Mouse (Mus musculus): ENCODE results near the gene Gnpnat1. TPM values are rescaled to one million over a fixed set of nuclear protein-coding genes. Genes with fewer than 3 reads are reported as not detected.
A peak's percentile ranks its signal among the peaks of the same experiment; 100 is the strongest.
"Not testable (repeated sequence)": the region's sequence is repeated elsewhere in the genome, so short reads cannot be mapped to it uniquely, and the experiment has no call there.

Gnpnat1 gene
- 25.2 and 30.2 TPM in 2 replicates for polyA plus RNA-seq (2015; fragmentation: Nextera tagmentation; extraction: Ambion mirVana)

DNA sequence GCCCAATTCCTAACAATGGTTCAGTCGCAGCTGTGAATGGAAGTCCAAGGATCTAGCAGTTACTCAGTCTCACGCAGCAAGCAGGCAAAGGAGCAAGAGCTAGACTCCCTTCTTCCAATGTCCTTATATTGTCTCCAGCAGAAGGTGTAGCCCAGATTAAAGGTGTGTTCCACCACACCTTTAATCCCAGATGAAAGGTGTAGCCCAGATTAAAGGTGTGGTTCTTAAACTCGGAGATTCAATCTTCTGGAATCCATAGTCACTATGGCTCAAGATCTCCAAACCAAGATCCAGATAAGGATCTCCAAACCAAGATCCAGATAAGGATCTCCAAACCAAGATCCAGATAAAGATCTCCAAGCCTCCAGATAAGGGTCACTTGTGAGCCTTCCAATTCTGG, at the start of gene Gnpnat1:
Gnpnat1 (minus strand) TSS at position 101 of the 400 bp plus-strand sequence.
- not testable (repeated sequence) for ATAC-seq (ENCODE audit: insufficient read depth); H3K4me3 ChIP-seq (replicated peaks); H3K27me3 ChIP-seq; H3K36me3 ChIP-seq (replicated peaks); H3K4me1 ChIP-seq (replicated peaks); H3K9me3 ChIP-seq (replicated peaks); H3K4me2 ChIP-seq; H3K9ac ChIP-seq; H3K27ac ChIP-seq (replicated peaks)
- WGBS (ENCODE audit: insufficient replicate concordance): 69% methylated on average over 2 of the region's 3 CpGs

GRCm38 (mm10) chr14:45453538-45454233, 49.0 kb upstream of the Gnpnat1 start:
- Histone ChIP-seq H3K4me2 (no peak overlapping the region), H3K27me3 (no peaks in the 10 kb centered on the region), H3K4me3 (replicated peaks) (no peak overlapping the region), H3K36me3 (replicated peaks) (no peaks in the 10 kb centered on the region; the same call in 1 of the 2 replicates), H3K9me3 (replicated peaks) (no peaks in the 10 kb centered on the region), H3K27ac (replicated peaks) (peak overlapping the region; percentile 59), H3K9ac (no peak overlapping the region), H3K4me1 (replicated peaks) (peaks cover 39% of the 10 kb centered on the region)
- WGBS (ENCODE audit: insufficient replicate concordance): 72% methylated on average over 5 of the region's 5 CpGs
- ATAC-seq (ENCODE audit: insufficient read depth): no peak

- Histone ChIP-seq H3K36me3 (replicated peaks) (no peaks in the 10 kb centered on the region), H3K9ac (no peak overlapping the region), H3K27ac (replicated peaks) (peak overlapping the region; percentile 59), H3K4me2 (0 out of 2 replicates have a peak overlapping the region, but pooled peaks have one; percentile 3), H3K4me3 (replicated peaks) (no peak overlapping the region), H3K9me3 (replicated peaks) (no peaks in the 10 kb centered on the region), H3K4me1 (replicated peaks) (peaks cover 39% of the 10 kb centered on the region), H3K27me3 (no peaks in the 10 kb centered on the region)
- ATAC-seq (ENCODE audit: insufficient read depth): peak; percentile 72
- WGBS (ENCODE audit: insufficient replicate concordance): 7% methylated on average over 11 of the region's 11 CpGs
These were observed 48.3 kb upstream of the Gnpnat1 start for GRCm38 (mm10) chr14:45452861-45453512.

- Histone ChIP-seq H3K9ac (no peak overlapping the region), H3K27me3 (no peaks in the 10 kb centered on the region), H3K4me1 (replicated peaks) (peaks cover 38% of the 10 kb centered on the region), H3K27ac (replicated peaks) (peak overlapping the region; percentile 59), H3K9me3 (replicated peaks) (no peaks in the 10 kb centered on the region), H3K36me3 (replicated peaks) (no peaks in the 10 kb centered on the region), H3K4me2 (no peak overlapping the region), H3K4me3 (replicated peaks) (no peak overlapping the region)
- ATAC-seq (ENCODE audit: insufficient read depth): no peak
- 57% methylated on average over 4 of the region's 4 CpGs for whole genome bisulfite sequencing (ENCODE audit: insufficient replicate concordance)
These were observed 47.4 kb upstream of the Gnpnat1 start for GRCm38 (mm10) chr14:45452148-45452547.

GRCm38 (mm10) chr14:45451090-45451489, 46.4 kb upstream of the Gnpnat1 start:
- Histone ChIP-seq H3K27me3 (no peaks in the 10 kb centered on the region), H3K27ac (replicated peaks) (no peak overlapping the region), H3K4me2 (no peak overlapping the region), H3K4me1 (replicated peaks) (peaks cover 35% of the 10 kb centered on the region), H3K36me3 (replicated peaks) (no peaks in the 10 kb centered on the region), H3K9ac (no peak overlapping the region), H3K9me3 (replicated peaks) (no peaks in the 10 kb centered on the region), H3K4me3 (replicated peaks) (no peak overlapping the region)
- WGBS (ENCODE audit: insufficient replicate concordance): 25% methylated on average over 2 of the region's 2 CpGs
- ATAC-seq (ENCODE audit: insufficient read depth): no peak

GRCm38 (mm10) chr14:45446777-45447176, 42.1 kb upstream of the Gnpnat1 start:
- no peak overlapping the region for H3K9ac ChIP-seq
- 71% methylated on average over 3 of the region's 3 CpGs for WGBS (ENCODE audit: insufficient replicate concordance)
- H3K4me3 ChIP-seq (replicated peaks): no peak overlapping the region

DNA sequence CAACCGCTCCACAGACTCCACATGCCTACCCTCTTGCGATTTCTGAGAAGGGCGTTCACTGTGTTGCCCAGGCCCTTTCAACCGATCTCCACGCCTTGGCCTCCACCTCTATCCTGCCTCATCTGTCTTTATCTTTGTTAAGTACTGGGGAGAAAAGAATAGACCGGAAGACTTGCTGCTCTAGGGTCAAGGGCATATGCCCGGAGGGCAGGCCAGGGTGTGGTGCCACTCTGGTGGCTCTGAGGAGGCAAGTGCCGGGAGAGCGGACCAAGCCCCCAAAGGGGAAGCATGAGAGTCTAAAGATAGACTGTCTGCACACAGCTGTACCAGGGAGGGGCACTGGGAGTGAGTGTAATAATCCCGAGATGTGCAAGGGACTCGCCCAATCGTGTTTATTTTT, 40.7 kb upstream of the Gnpnat1 start:
- no peak overlapping the region for H3K4me3 ChIP-seq (replicated peaks)
- H3K36me3 ChIP-seq (replicated peaks): no peaks in the 10 kb centered on the region
- H3K9me3 ChIP-seq (replicated peaks): no peaks in the 10 kb centered on the region
- WGBS (ENCODE audit: insufficient replicate concordance): 35% methylated on average over 12 of the region's 12 CpGs
- peaks cover 13% of the 10 kb centered on the region for H3K4me1 ChIP-seq (replicated peaks)
- H3K9ac ChIP-seq: no peak overlapping the region
- peak overlapping the region; percentile 36 for H3K4me2 ChIP-seq
- no peaks in the 10 kb centered on the region for H3K27me3 ChIP-seq
- H3K27ac ChIP-seq (replicated peaks): no peak overlapping the region; the same call in 1 of the 2 replicates
- peak; percentile 66 for ATAC-seq (ENCODE audit: insufficient read depth)

More at GRCm38 (mm10) chr14:45446777-45447176, 42.1 kb upstream of the Gnpnat1 start:
- Histone ChIP-seq H3K9me3 (replicated peaks) (no peaks in the 10 kb centered on the region), H3K36me3 (replicated peaks) (no peaks in the 10 kb centered on the region), H3K27ac (replicated peaks) (no peak overlapping the region), H3K27me3 (no peaks in the 10 kb centered on the region), H3K4me2 (no peak overlapping the region), H3K4me1 (replicated peaks) (peaks cover 24% of the 10 kb centered on the region)
- no peak for ATAC-seq (ENCODE audit: insufficient read depth)

- H3K27ac ChIP-seq (replicated peaks): no peak overlapping the region; the same call in 1 of the 2 replicates
- peaks cover 13% of the 10 kb centered on the region for H3K4me1 ChIP-seq (replicated peaks)
- ATAC-seq (ENCODE audit: insufficient read depth): no peak
- H3K27me3 ChIP-seq: no peaks in the 10 kb centered on the region
- 43% methylated on average over 7 of the region's 7 CpGs for WGBS (ENCODE audit: insufficient replicate concordance)
- no peak overlapping the region for H3K9ac ChIP-seq
- H3K9me3 ChIP-seq (replicated peaks): no peaks in the 10 kb centered on the region
- H3K4me2 ChIP-seq: peak overlapping the region; percentile 36
- H3K36me3 ChIP-seq (replicated peaks): no peaks in the 10 kb centered on the region
- H3K4me3 ChIP-seq (replicated peaks): no peak overlapping the region
These were observed 40.2 kb upstream of the Gnpnat1 start for GRCm38 (mm10) chr14:45444870-45445269.

DNA sequence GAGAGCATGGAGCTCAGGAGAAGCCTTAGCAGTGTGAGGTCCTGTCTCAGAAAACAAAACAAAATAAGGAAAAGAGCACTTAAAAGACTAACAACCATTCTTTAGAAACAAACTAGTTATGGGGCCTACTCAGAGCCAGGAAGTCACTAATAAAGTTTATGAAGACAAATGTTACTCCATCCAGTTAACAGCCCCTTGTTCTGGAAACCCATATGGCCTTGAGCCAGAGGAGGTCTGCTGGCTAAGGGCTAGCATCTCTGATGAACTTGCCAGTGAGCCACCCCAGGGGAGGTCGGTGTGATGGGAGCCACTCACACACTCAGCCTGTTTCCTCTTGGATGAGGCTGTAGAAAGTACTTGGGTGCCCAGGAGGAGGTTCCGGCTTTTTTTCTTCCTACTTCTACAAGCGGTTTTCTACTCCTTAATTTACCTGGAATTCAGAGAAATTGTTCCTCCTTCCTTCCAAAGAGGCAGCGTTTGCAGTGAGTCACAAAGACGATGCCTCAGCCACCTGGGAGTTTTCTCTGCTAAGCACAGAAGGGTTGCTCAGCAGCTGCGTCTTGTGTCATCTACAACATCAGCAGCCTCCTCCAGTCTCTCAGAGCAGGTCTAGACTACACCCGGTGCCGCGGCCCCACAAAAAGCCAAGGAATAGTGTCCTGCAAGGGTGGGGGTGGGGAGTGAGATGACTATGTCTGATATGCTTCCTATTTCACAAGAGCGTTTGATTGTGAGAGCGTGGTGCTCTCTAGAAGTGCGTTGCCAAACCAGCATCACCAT, 38.3 kb upstream of the Gnpnat1 start:
- H3K27ac ChIP-seq (replicated peaks): no peak overlapping the region
- no peak overlapping the region for H3K4me3 ChIP-seq (replicated peaks)
- no peak overlapping the region for H3K4me2 ChIP-seq
- no peak for ATAC-seq (ENCODE audit: insufficient read depth)
- H3K9ac ChIP-seq: no peak overlapping the region
- 37% methylated on average over 12 of the region's 12 CpGs for WGBS (ENCODE audit: insufficient replicate concordance)
- no peaks in the 10 kb centered on the region for H3K27me3 ChIP-seq
- peaks cover 13% of the 10 kb centered on the region for H3K4me1 ChIP-seq (replicated peaks)
- no peaks in the 10 kb centered on the region for H3K36me3 ChIP-seq (replicated peaks)
- H3K9me3 ChIP-seq (replicated peaks): no peaks in the 10 kb centered on the region

DNA sequence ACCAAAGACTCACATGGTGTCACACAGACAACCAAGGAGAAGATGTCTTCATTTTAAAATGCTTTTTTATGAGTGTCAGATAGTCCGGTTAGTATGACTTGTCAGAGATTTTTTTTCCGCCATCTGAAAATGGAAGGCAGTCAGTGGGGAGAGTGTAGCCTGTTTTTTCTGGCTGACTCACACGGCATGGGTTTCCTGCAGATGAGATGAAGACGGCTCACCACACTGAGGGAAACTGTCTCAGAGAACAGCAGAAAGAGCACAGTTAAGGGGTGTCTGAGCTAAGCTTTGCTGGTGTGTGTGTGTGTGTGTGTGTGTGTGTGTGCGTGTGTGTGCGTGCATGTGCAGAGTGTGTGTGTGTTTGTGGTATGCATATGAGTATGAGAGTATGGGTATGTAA, 36.6 kb upstream of the Gnpnat1 start:
- ATAC-seq (ENCODE audit: insufficient read depth): no peak

DNA sequence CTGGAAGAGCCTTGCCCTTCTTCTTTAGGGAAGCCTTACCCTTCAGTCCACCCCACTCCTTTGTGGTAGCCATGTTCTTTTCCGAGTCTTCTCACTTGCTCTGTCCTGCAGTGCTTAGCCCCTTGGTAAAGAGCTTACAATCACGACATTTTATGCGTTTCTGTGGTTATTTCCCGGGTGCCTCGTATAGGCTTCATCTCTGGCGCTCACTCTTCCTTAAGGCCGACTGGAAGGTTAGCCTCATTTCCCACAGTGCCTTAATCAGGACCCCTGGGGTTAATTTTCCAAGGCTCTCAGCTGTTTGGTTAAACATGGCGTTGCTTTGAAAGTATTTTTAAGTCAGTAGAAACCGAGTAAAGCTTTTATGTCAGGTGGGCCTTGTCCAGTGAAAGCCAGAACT, 34.7 kb upstream of the Gnpnat1 start:
- Histone ChIP-seq H3K27me3 (no peaks in the 10 kb centered on the region), H3K36me3 (replicated peaks) (no peaks in the 10 kb centered on the region), H3K9me3 (replicated peaks) (no peaks in the 10 kb centered on the region), H3K27ac (replicated peaks) (no peak overlapping the region), H3K4me1 (replicated peaks) (0 out of 2 replicates have a peak, but pooled peaks cover 4% of the 10 kb centered on the region), H3K4me3 (replicated peaks) (no peak overlapping the region), H3K9ac (no peak overlapping the region), H3K4me2 (no peak overlapping the region)
- 60% methylated on average over 9 of the region's 9 CpGs for WGBS (ENCODE audit: insufficient replicate concordance)
- no peak for ATAC-seq (ENCODE audit: insufficient read depth)

More for the DNA sequence above, 36.6 kb upstream of the Gnpnat1 start:
- Histone ChIP-seq H3K9me3 (replicated peaks) (no peaks in the 10 kb centered on the region), H3K4me1 (replicated peaks) (peaks cover 13% of the 10 kb centered on the region), H3K4me2 (no peak overlapping the region), H3K36me3 (replicated peaks) (no peaks in the 10 kb centered on the region), H3K27ac (replicated peaks) (no peak overlapping the region), H3K4me3 (replicated peaks) (no peak overlapping the region), H3K9ac (no peak overlapping the region), H3K27me3 (no peaks in the 10 kb centered on the region)
- WGBS (ENCODE audit: insufficient replicate concordance): 60% methylated on average over 6 of the region's 6 CpGs
